Mouse (Mus musculus): ENCODE results near the gene Leap2.

Gene Leap2

DNA sequence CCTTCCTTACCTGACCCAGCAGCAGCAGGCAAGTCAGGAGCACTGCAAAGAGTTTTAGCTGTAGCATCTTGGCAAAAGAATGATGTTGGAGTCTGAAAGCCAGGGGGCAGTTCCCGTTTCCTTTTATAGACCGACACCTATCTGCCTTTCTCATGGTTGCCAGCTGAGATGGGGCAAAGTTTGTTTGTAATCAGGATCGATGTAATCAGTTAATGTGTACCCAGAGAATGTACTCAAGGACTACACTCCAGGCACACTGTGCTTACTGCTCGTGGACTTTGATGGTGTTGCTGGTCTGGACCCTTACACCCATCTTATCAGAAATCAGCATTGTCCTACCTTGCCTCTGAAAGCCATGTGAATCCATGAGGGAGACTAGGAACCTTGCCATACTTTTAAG, at the start of gene Leap2:
Leap2 (minus strand) TSS at position 135 of the 400 bp plus-strand sequence.
- no peak for DNase-seq (ENCODE audit: low read depth)

DNA sequence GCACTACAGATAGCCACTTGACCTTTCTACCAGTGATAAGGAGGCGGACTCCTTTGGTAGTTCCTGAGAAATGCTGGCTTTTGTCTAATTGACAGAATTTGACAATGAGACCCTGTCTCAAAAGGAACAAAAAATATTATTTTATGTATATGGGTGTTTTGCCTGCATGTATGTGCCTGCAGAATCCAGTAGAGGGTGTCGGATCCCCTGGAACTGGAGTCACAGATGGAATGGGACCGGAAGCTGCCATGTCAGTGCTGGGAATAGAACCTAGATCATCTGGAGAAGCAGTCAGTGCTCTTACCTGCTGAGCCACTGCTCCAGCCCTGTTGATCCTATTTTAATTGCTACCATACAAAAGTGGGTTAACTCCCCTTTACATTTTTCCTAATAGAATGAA, 49.7 kb upstream of the Leap2 start:
- DNase-seq (ENCODE audit: low read depth), result no peak

DNA sequence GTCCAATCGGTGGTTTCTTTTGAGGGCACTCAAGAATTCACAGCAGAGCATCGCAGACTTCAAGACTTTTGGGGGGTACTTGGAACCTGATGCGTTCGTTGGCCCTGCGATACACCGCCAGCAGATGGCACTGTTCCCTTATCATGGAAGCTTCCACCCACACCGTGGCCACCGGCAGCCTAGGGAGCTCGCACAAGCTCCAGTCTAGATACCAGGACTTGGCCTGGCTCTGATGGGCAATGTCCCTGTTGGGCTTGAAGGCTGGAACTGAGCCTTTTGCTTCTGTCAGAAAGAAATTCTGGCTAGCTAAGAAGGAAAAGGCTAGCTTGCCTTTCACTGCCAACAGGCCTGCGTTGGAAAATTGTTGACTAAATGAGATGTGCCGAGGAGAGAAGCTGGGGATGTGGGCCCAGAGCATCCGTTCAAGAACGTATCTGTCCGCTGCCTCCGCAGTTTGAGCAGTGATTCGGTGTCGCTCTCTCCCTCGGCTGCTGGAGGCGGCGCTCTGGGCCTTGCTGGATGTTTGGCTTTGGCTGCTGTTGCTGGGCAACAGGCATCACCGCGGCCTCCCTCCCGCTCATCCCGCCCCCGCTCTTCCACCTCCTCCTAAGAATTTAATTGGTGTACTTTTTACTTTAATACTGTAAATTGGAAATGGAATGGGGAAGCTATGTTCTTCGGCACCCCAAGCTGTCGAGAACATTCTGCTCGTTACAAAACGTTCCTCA, 47.2 kb upstream of the Leap2 start, which contains the start of gene Gm9837:
Gm9837 (minus strand) TSS at position 512 of the 728 bp plus-strand sequence.
- peak; percentile 88 for DNase-seq (ENCODE audit: low read depth)

DNA sequence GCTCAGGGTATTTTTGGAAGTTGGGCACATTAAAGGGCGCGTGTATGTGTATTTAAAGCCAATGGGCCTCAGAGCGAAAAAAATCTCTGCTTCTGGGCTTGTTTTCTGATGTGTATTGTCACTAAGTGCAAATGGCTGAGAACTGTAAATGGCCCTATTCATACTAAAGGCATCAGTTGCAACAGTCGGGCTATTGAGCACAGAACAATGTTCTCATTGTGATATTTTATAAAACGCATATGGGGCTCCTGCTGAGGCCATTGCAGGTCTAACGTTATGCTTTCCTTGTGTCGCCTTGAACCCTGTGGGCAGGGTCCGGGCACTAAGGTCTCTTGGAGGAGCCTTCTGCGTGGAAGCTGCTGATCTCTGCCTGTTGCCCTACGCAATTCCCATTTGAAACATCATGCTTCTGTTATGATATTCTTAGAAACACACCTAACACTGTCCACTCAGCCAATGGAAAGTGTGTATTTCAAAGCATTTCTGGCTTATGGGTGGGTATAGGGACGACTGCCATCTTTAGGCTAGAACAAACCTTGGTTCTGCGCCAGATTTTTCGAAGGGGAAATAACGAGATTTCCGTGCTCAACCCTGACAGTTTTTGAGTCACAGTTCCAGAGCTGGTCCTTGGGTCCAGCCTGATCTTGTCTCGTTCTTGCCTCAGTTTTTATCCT, 46.5 kb upstream of the Leap2 start:
- no peak for DNase-seq (ENCODE audit: low read depth)

DNA sequence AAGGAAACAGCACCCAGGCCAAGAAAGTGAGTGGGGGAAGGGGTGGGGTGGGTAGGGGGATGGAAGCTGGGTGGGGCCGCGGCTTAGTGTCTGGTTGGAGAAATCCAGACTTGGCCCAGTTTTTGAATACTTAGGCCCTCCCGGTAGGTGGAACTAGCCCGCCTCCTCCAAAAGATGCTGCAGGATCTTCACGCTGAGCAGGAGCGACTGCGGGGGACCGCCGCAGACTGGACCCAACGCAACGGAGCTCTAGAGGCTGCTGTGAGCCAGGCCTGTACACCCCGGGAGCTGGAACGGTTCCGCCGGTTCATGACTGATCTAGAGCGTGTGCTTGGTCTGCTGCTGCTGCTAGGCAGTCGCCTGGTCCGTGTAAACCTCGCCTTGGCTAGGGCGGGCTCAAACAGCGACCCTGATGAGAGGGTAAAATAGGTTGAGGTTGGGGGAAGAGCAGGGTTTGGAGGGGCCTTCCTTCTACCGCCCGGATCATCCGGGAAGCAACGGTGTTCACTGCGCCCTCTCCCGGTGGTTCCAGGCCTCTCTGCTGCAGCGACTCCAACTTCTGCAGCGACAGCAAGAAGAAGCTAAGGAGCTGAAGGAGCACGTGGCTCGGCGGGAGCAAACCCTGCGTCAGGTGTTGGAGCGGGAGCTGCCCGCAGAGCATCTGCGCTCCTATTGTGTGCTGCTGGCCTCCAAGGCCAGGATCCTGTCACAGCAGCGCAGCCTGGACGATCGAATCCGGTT, 43.4 kb upstream of the Leap2 start:
- DNase-seq (ENCODE audit: low read depth), result no peak

DNA sequence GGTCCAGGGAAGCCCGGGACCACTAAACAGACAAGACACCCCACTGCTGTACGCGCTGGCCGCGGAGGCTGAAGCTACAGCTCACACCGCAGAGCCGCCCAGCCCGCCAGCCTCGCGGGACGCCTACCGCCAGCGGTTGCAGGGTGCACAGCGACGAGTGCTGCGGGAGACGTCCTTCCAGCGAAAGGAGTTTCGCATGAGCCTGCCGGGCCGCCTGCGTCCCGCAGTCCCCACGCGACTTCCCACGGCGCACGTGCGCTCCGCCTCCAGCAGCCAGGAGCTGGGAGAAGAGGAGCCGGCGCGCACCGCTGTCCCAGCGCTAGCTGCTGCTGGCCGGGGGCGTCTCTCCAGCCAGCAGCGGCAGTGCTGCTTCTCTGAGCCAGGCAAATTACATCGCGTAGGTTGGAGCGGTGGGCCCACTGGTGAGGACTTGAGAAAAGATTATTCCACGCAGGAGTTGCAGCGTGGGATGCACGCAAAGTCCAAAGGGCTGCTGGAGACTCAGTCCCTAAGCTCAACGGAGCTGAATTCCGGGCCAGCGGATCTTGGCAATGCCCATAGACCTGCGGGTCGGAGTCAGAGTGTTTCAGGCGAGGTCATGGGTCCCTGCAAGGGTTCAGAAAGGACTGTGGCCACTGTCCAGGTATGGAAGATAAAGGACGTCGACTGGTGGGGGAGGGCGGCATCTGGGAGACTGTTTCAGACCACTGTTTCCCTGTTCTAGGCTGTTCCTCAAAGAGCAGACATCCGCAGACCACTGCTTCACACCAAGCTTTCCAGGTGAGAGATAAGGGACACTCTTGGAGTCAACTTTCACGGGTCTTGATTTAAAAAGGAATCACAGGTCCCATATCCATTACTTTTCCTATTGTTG, 40.8 kb upstream of the Leap2 start:
- no peak for DNase-seq (ENCODE audit: low read depth)

DNA sequence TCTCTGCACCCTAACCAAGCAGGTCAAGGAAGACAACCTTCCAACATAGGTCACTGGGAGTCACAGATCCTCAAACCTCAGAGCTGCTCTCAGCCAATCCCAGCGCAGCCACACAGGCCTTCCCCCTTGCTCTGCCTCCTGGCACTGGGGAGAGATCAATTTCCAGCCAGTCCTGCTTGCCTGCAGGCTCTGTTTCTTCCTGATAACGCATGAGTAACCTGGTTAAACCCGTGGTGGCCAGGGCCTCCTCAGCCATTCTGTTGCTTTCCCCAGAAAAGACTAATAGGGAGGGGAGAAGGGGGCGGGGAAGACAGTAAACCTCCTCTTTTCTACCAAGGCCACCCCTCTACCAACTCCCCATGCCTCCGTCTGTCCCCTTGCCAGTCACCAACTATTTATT, 38.8 kb upstream of the Leap2 start:
- no peak for DNase-seq (ENCODE audit: low read depth)

DNA sequence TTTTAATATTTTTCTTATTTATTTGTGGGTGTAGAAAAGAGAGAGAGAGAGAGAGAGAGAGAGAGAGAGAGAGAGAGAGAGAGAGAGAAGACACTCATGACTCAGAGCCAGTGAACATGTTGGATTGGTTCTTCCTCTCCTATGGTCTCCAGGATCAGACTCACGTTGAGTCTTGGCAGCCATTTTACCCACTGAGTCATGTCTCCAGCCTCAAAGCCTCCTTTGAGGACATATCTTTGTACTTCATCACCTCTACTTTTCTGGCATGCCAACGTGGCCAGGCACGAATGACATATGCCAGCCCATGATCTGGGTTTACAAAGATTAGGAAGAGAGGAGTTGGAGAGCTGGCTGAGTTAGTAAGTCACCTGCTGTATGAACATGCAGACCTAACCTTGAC, 37.2 kb upstream of the Leap2 start:
- DNase-seq (ENCODE audit: low read depth), result no peak

DNA sequence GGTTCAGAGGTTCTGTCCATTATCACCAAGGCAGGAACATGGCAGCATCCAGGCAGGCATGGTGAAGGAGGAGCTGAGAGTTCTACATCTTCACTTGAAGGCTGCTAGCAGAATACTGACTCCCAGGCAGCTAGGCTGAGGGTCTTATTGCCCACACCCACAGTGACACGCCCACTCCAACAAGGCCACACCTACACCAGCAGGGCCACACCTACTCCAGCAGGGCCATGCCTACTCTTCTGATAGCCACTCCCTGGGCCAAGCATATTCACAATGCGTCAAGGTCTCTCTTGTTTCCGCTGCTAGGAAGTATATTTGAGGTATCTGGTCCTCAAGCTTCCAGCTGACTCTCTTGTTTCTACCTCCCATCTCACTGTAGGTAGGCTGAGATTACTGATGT, 36.0 kb upstream of the Leap2 start:
- no peak for DNase-seq (ENCODE audit: low read depth)

DNA sequence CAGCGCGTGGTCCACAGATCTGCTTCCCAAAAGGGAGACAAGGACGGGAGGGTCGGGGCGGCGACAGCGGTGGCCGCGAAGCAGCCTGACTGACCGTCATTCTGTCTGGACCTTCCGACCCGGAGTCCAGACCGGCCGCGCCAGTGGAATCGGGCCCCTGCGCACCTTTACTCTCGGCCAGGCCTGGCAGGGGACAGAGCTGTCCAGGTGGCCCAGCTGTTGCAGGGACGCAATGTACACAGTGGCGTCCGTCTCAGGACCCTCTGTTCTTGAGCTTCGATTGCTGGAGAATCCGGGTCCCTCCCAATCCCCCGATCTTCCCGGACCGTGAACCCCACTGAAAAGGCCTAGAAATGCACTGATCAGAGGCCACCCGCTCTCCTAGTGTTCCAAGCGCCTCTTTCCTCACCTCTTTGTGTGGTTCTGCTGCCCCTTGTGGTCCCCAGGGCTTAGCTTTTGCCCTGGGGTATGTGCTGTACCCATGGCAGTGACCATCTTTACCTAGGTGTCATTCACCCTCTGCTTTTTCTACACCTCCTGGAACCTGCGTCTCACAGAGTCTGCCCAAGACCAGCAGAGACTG, 34.5 kb upstream of the Leap2 start:
- no peak for DNase-seq (ENCODE audit: low read depth)

DNA sequence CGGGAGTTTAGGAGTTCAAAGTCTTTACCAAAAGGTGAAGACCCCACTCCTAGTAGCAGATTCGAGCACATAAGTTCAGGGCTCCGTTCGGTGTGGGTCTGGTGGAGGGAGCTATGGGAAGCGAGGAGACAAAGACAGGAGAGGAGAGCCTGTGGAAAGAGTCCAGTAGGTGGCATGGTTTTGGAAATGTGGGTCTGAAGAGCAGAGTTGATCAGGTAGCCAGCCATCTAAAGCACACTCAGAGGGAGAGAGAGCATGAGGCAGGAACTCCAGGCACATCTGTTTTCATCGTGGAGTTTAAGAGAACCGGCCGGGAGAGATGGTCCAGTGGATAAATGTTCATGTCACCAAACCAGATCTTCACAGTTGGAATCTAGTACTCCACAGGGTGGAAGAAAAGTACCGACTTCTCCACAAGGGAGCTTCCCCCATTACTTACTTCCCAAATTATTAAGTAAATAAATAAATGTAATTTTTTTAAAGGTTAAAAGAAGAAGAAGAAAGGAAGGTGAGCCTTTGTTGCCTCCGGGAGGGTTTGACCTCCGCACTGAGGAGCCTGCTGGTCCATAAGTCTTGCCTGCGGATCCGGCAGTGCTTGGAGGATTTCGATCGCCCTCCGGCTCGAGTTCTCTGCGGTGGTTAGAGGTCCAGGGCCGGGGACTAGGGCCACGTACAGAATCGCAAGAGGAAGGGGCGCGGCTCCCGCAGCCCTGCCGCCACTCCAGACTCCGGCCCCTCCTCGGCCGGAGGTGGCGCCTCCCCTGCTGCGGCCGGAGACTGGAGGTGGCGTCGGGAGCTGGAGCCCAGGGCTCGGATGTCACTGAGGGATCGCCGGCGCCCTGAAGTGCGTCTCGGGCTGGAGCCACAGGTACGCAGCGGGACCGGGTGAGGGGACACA, 33.8 kb upstream of the Leap2 start, which contains the start of the genes Gm10447 and Shroom1:
Gm10447 (minus strand) TSS at position 637 of the 898 bp plus-strand sequence.
Shroom1 (plus strand) TSS at position 732 of the 898 bp plus-strand sequence.
- DNase-seq (ENCODE audit: low read depth), result no peak

DNA sequence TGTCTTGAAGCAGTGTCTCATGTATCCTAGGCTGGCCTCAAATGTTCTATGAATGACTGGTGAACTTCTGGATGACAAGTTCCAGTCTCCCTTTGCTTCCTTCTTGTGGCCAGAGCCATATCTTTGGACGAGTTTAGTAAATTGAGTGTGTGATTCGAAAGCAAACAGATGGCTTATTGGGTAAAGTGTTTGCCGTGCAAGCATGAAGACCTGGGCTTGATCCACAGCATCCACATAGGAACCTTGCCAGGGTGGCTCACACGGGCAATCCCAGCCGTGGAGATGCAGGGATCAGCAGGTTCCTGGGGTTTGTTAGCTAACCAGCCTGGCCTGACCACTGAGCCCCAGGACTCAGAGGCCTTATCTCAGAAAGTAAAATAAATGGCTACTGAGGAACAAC, 30.1 kb upstream of the Leap2 start:
- no peak for DNase-seq (ENCODE audit: low read depth)

DNA sequence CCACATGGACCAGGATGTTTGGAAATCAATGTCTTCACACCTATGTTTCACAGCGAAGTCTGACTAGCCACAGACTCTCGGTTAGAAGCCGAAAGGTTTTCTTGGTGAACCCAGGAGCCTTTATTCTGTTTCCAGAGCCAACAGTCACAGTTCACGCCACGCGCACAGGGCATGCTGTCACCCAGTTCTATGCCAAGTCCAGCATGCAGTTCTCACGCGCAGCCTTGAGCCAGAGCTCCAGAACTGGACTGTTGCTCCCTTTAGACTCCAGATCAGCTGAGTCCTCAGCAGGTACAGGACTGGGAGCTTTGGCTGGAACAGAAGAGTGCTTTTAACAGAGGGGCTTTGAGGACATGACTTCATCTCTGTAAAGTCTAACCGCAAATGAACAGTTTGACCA, 29.4 kb upstream of the Leap2 start:
- no peak for DNase-seq (ENCODE audit: low read depth)

DNA sequence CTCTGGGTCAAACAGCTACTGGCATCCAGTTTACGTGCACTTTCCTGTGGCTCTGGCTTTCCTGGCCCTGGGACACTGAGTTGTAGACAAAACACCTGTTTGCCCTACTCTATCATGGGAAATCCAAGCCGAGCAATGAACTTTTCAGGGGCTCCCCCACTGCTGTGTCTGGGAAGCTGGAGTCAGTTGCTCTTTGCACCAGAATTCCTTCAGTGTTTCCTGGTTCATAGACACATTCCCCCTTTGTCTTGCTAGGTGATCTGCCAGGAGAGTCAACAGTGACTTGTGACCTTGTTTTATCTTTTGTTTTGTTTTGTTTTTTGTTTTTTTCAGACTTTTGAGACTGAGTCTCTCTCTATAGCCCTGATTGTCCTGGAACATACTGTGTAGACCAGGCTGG, 28.4 kb upstream of the Leap2 start:
- no peak for DNase-seq (ENCODE audit: low read depth)

DNA sequence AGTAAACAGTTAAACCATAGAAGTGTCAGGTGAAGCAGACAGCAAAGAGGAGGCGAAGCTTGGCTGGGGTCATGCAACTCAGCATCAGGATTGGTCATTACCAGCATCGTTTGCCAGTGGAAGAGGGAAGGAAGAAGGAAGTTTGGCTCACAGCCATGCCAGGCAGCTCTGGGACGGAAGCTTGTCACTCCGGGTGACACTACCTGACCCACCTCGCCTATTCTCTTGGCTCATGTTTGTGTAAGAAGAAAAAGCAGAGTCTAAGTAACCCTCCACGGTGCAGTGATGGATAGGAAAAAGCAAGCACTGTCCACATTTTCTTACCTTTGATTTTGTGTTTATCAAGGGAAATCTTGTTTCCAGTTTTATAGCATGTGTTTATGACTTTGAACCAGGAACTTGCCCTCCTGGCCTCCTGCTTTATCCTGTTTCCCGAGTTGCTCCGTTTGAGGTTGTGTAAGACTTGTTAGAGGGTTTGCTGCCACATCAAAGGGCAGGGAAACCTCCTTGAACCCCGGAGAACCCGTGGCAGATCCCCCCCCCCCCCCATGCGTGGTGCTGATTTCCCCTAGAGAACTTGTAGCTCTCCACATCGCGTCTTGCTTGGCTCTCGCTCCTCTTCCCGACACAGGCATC, 27.2 kb upstream of the Leap2 start:
- no peak for DNase-seq (ENCODE audit: low read depth)

DNA sequence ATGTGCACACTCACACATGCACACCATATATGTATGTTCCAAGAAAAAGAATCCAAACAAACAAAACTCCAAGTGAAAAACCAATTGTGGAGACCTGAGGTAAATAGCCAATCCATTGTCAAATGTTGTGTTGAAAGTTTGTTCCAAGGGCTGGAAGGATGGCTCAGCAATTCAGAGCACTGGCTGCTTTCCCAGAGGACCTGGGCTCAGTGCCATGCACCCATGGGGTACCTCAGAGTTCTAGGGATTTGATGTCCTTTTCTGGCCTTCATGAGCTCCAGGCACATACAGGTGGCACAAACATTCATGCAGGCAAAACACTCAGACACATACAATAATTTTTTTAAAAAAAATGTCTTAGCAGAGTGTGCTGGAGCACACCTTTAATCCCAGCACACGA, 25.6 kb upstream of the Leap2 start:
- no peak for DNase-seq (ENCODE audit: low read depth)

DNA sequence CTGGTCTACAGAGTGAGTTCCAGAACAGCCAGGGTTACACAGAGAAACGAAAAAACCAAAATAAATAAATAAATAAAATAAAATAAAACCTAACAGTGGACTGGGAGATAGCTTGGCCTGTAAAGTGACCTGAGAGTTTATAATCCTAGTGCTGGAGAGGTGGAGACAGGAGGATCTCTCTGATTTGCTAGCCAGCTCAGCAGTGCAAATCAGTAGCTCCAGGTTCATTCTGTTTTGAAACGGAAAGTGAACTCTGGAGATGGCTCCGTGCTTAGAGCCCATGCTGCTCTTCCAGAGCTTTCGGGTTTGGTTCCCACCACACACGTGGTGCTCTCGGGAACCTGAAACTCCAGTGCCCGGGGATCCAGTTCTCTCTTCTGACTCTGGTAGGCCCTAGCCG, 25.0 kb upstream of the Leap2 start:
- no peak for DNase-seq (ENCODE audit: low read depth)

DNA sequence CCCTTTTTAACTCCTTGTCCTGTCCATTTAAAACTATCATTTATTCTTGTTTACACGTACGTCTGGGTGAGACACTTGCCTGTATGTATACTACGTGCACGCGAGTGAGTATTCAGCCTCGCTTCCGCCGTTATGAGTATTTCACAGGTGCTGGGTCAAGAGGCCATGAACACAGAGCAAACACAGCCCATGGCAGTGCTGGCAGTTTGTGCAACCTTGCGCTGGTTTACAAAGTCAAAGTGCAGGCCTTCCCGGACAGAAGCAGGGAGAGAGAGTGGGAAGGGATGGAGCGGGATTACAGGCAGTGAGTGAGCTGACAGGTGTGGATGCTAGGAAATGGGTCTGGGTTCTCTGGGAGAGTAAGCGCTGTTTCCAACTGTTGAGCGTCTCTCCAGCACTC, 23.2 kb upstream of the Leap2 start:
- DNase-seq (ENCODE audit: low read depth), result no peak

DNA sequence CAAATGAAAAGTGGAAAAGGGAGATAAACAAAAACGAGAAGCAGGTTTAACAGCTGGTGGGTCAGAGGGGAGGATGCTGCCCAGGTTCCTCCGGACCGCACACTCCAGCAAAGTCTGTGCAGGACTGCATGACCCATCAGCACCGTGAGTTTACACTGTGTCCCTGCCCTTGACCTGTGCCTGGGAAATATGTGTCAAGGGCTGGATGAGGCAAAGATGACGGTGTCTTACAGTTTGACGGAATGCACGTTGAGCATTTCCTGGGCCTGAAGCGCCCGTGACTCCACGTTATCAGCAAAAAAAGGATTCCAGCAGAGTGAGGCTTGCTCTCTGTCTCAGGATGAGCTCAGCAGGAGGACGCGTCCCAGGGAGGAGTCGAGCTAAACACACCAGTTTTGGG, 22.6 kb upstream of the Leap2 start:
- no peak for DNase-seq (ENCODE audit: low read depth)

DNA sequence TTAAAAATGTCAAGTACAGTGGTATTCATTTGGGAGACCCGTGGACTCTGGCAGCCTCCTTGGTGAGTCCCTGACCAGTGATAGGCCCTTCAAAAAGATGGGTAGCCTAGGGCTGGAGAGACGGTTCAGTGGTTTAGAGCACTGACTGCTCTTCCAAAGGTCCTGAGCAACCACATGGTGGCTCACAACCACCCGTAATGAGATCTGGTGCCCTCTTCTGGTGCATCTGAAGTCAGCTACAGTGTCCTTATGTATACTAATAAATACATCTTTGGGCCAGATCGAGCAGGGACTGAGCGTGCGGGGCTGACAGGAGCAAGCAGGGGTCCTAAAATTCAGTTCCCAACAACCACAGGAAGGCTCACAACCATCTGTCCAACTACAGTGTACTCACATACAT, 20.9 kb upstream of the Leap2 start:
- DNase-seq (ENCODE audit: low read depth), result no peak

Data from c-Kit-positive CD71-negative TER-119-negative erythroid progenitor cells, embryonic 14.5 days (primary cell).